Mouse (Mus musculus): Measurements from ENCODE around the gene Dock1. TPM values are rescaled to one million over a fixed set of nuclear protein-coding genes. Genes with fewer than 3 reads are reported as not detected.

Dock1 gene
- total and polyA plus RNA-seq, 3 experiments: not detected

DNA sequence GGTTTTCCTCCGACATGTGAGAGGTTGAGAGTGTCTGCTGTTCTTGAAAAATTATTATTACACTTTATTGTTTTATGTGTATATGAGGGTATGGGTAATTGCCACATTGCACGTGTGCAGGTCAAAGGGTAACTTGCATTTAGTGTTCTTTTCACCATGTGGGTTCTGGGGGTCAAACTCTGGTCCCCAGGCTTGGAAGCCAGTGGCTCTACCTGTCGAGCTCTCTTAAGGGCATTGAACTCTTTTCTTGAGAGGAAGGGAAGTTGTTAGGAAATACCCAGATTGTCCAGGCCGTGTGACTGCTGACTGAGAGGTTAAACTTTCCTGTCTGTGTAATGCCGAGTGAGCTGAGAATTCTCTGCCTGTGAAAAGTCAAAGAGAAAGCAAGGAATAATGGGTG lies 19.7 kb downstream of the Dock1 start:
- in situ Hi-C loops (cut with MboI; ENCODE audit: low pct_ligation_motif_present, low pct_unique_long_range_greater_than_20kb, low sequenced_read_pairs) (no loop called here), dilution Hi-C loops (cut with MboI; ENCODE audit: extremely low pct_ligation_motif_present, extremely low pct_unique_long_range_greater_than_20kb, low sequenced_read_pairs) (no loop called here)
- H3K27ac ChIP-seq (ENCODE audit: insufficient read depth, low read depth): no peak overlapping the region

DNA sequence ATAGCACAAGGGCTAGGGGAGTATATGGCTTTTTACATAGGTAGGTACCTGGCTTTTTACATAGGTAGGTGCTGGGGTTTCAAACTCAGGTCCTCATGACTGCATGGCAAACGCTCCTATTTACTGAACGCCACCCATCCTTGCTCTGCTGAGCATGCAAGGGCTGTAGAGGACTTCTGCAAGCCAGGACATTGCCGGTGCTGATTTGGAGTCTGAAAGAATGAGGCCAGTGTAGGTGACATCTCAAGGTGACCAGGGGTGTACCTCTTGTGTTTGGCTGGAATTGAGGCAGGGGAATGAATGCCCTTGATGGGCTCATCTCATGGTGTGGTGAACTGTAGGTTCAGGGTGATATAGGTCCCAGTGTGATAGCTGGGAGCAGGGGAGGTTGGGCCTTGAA lies 20.4 kb downstream of the Dock1 start:
- Histone ChIP-seq H3K27ac (ENCODE audit: insufficient read depth, low read depth) (no peak overlapping the region), H3K27me3 (replicated peaks) (no peaks in the 10 kb centered on the region), H3K9ac (ENCODE audit: insufficient read depth, low read depth) (no peak overlapping the region), H3K36me3 (replicated peaks in 1 of 2; ENCODE audit: control insufficient read depth in 1 of 2, insufficient read depth in 1 of 2, low read length in 1 of 2) (no peaks in the 10 kb centered on the region), H3K4me1 (ENCODE audit: control insufficient read depth in 1 of 2, insufficient read depth in 2 of 2) (no peaks in the 10 kb centered on the region), H3K4me2 (ENCODE audit: insufficient read depth, low read depth, poor library complexity, severe bottlenecking) (no peak overlapping the region), H3K9me3 (replicated peaks; ENCODE audit: low read length) (peaks cover 78% of the 10 kb centered on the region), H3K79me2 (replicated peaks; ENCODE audit: control insufficient read depth, extremely low read depth, insufficient read depth, poor library complexity, severe bottlenecking) (no peaks in the 10 kb centered on the region), H3K4me3 (replicated peaks in 1 of 3; ENCODE audit: low read depth in 2 of 3, low read length in 2 of 3, poor library complexity in 1 of 3) (no peak overlapping the region)
- DNase-seq (ENCODE audit: extremely low read depth): no peak
- in situ Hi-C loops (cut with MboI; ENCODE audit: low pct_ligation_motif_present, low pct_unique_long_range_greater_than_20kb, low sequenced_read_pairs) (no loop called here), dilution Hi-C loops (cut with MboI; ENCODE audit: extremely low pct_ligation_motif_present, extremely low pct_unique_long_range_greater_than_20kb, low sequenced_read_pairs) (no loop called here)
- TF ChIP-seq ZC3H11A (IDR thresholded peaks at IDR 0.05; ENCODE audit: low read depth, low read length): no peak
- no peak for TF ChIP-seq USF1 (IDR thresholded peaks at IDR 0.05; ENCODE audit: low read depth, low read length)
- TF ChIP-seq IRF4 (IDR thresholded peaks at IDR 0.05; ENCODE audit: low read depth, low read length): no peak

More for the DNA sequence above, 19.7 kb downstream of the Dock1 start:
- TF ChIP-seq IRF4 (IDR thresholded peaks at IDR 0.05; ENCODE audit: low read depth, low read length): no peak
- TF ChIP-seq POLR2A (IDR thresholded peaks at IDR 0.05; ENCODE audit: low read depth, low read length): no peak
- TF ChIP-seq JUN (IDR thresholded peaks at IDR 0.05; ENCODE audit: insufficient read depth, low read depth, low read length): no peak
- no peak for TF ChIP-seq PAX5 (IDR thresholded peaks at IDR 0.05; ENCODE audit: low read length)
- TF ChIP-seq ZNF384 (IDR thresholded peaks at IDR 0.05; ENCODE audit: low read depth, low read length): no peak
- TF ChIP-seq CHD1 (IDR thresholded peaks at IDR 0.05; ENCODE audit: low read depth, low read length): no peak
- no peak for TF ChIP-seq MEF2A (IDR thresholded peaks at IDR 0.05; ENCODE audit: borderline replicate concordance, low read depth, low read length)
- no peak for TF ChIP-seq MYC (IDR thresholded peaks at IDR 0.05; ENCODE audit: low read depth, low read length)
- TF ChIP-seq JUND (conservative IDR thresholded peaks at IDR 0.05; ENCODE audit: low read depth, low read length): no peak
- Histone ChIP-seq H3K4me1 (ENCODE audit: control insufficient read depth in 1 of 2, insufficient read depth in 2 of 2) (no peaks in the 10 kb centered on the region), H3K9ac (ENCODE audit: insufficient read depth, low read depth) (no peak overlapping the region), H3K9me3 (replicated peaks; ENCODE audit: low read length) (peaks cover 78% of the 10 kb centered on the region), H3K4me3 (replicated peaks in 1 of 3; ENCODE audit: low read depth in 2 of 3, low read length in 2 of 3, poor library complexity in 1 of 3) (no peak overlapping the region), H3K4me2 (ENCODE audit: insufficient read depth, low read depth, poor library complexity, severe bottlenecking) (no peak overlapping the region), H3K27me3 (replicated peaks) (no peaks in the 10 kb centered on the region), H3K36me3 (replicated peaks in 1 of 2; ENCODE audit: control insufficient read depth in 1 of 2, insufficient read depth in 1 of 2, low read length in 1 of 2) (no peaks in the 10 kb centered on the region), H3K79me2 (replicated peaks; ENCODE audit: control insufficient read depth, extremely low read depth, insufficient read depth, poor library complexity, severe bottlenecking) (no peaks in the 10 kb centered on the region)
- DNase-seq (ENCODE audit: extremely low read depth): no peak

DNA sequence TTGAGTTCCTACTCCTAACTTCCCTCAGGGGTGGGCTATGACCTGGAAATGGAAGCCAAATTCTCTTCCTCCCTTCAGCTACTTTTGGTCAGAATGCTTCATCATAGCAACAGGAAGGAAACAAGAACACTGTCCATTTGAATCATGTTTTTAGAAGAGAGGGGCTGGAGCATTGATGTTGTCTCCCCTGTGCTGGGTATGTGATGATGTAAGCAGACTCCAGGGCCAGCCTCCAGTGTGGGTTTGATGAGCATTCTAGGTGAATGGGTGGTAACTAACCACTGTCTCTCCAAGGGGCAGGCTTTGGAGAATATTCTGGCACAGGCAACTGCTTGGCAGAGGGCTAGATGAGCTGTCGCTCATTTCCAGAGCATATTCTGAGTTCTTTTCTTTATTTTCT lies 22.9 kb downstream of the Dock1 start:
- Histone ChIP-seq H3K9ac (ENCODE audit: insufficient read depth, low read depth) (no peak overlapping the region), H3K79me2 (replicated peaks; ENCODE audit: control insufficient read depth, extremely low read depth, insufficient read depth, poor library complexity, severe bottlenecking) (no peaks in the 10 kb centered on the region), H3K4me3 (replicated peaks in 1 of 3; ENCODE audit: low read depth in 2 of 3, low read length in 2 of 3, poor library complexity in 1 of 3) (no peak overlapping the region), H3K36me3 (replicated peaks in 1 of 2; ENCODE audit: control insufficient read depth in 1 of 2, insufficient read depth in 1 of 2, low read length in 1 of 2) (no peaks in the 10 kb centered on the region), H3K9me3 (replicated peaks; ENCODE audit: low read length) (peaks cover 82% of the 10 kb centered on the region), H3K4me2 (ENCODE audit: insufficient read depth, low read depth, poor library complexity, severe bottlenecking) (no peak overlapping the region), H3K27ac (ENCODE audit: insufficient read depth, low read depth) (no peak overlapping the region), H3K27me3 (replicated peaks) (no peaks in the 10 kb centered on the region), H3K4me1 (ENCODE audit: control insufficient read depth in 1 of 2, insufficient read depth in 2 of 2) (no peaks in the 10 kb centered on the region)
- in situ Hi-C loops (cut with MboI; ENCODE audit: low pct_ligation_motif_present, low pct_unique_long_range_greater_than_20kb, low sequenced_read_pairs): no loop called here
- dilution Hi-C loops (cut with MboI; ENCODE audit: extremely low pct_ligation_motif_present, extremely low pct_unique_long_range_greater_than_20kb, low sequenced_read_pairs): no loop called here
- no peak for TF ChIP-seq ZKSCAN1 (IDR thresholded peaks at IDR 0.05; ENCODE audit: borderline replicate concordance, low read depth, low read length)
- no peak for TF ChIP-seq MAFK (IDR thresholded peaks at IDR 0.05; ENCODE audit: insufficient replicate concordance, low read length)
- no peak for TF ChIP-seq USF1 (IDR thresholded peaks at IDR 0.05; ENCODE audit: low read depth, low read length)
- no peak for TF ChIP-seq CHD1 (IDR thresholded peaks at IDR 0.05; ENCODE audit: low read depth, low read length)
- no peak for TF ChIP-seq POLR2A (IDR thresholded peaks at IDR 0.05; ENCODE audit: low read depth, low read length)
- TF ChIP-seq NELFE (IDR thresholded peaks at IDR 0.05; ENCODE audit: low read depth, low read length): no peak
- TF ChIP-seq MAX (IDR thresholded peaks at IDR 0.05; ENCODE audit: low read length): no peak
- no peak for TF ChIP-seq UBTF (IDR thresholded peaks at IDR 0.05; ENCODE audit: low read depth, low read length)
- TF ChIP-seq SIN3A (IDR thresholded peaks at IDR 0.05; ENCODE audit: low read length): no peak
- no peak for TF ChIP-seq BHLHE40 (IDR thresholded peaks at IDR 0.05; ENCODE audit: low read depth, low read length)
- TF ChIP-seq RCOR1 (conservative IDR thresholded peaks at IDR 0.05; ENCODE audit: low read depth, low read length): no peak
- TF ChIP-seq TBP (conservative IDR thresholded peaks at IDR 0.05; ENCODE audit: low read depth, low read length): no peak
- TF ChIP-seq SMC3 (IDR thresholded peaks at IDR 0.05; ENCODE audit: low read depth, low read length): no peak
- TF ChIP-seq KAT2A (IDR thresholded peaks at IDR 0.05; ENCODE audit: insufficient replicate concordance, low read length): no peak
- TF ChIP-seq IRF4 (IDR thresholded peaks at IDR 0.05; ENCODE audit: low read depth, low read length): no peak
- TF ChIP-seq CHD2 (IDR thresholded peaks at IDR 0.05; ENCODE audit: low read length): no peak
- TF ChIP-seq MYC (IDR thresholded peaks at IDR 0.05; ENCODE audit: low read depth, low read length): no peak
- no peak for TF ChIP-seq POLR2AphosphoS2 (IDR thresholded peaks at IDR 0.05; ENCODE audit: low read depth, low read length)
- no peak for TF ChIP-seq USF2 (conservative IDR thresholded peaks at IDR 0.05; ENCODE audit: low read depth, low read length)
- no peak for DNase-seq (ENCODE audit: extremely low read depth)

Data from CH12.LX (cell line).